ENCODE assay signal across 9 mouse cellular contexts in the genomic region with DNA sequence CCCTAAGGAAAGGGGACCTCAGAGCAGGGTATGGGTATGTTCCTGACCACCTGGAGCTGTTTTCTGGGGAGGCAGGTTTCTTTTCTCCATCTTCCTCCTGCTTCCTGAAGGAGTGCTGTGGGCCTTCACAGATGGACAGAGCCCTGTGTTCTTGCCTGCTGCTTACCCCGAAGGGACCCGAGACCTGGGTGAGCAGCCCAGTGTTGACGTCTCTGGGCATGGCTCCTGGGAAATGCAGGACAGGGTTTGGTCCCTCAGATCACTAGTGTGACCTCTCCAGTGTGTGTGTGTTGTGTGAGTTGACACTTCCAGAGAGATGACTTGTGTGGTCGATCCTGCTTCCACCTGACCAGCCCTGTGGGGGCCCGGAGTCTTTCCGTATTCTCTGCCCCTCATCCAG. TPM values are rescaled to one million over a fixed set of nuclear protein-coding genes. Genes with fewer than 3 reads are reported as not detected.
DNase-seq lines count a peak whose midpoint lies in the region; ATAC-seq lines count a peak whose summit lies in the region.
"Had no signal": no experiment of that assay in that cellular context is flagged by ENCODE, and none has a peak within 500 bp of the region (broad histone marks: within the 10 kb centered on the region; RNA-seq: fewer than 3 reads in every experiment).

No protein-coding gene starts in this region.

- WGBS in heart, embryonic 12.5 days, result 83% methylated on average over 6 of the region's 6 CpGs
- WGBS in hindbrain, embryonic 11.5 days, result 84% methylated on average over 6 of the region's 6 CpGs
- WGBS in midbrain, embryonic 12.5 days, result 86% methylated on average over 6 of the region's 6 CpGs

- H3K4me1 ChIP-seq in heart, embryonic 12.5 days (replicated peaks), result peaks cover 27% of the 10 kb centered on the region
- 0 out of 2 replicates have a peak, but pooled peaks cover 3% of the 10 kb centered on the region for H3K4me1 ChIP-seq in hindbrain, embryonic 11.5 days (replicated peaks; ENCODE audit: control insufficient read depth, insufficient read depth, low read length)
- peaks cover 27% of the 10 kb centered on the region for H3K4me1 ChIP-seq in midbrain, embryonic 12.5 days

- peak overlapping the region; percentile 100 for H3K4me2 ChIP-seq in heart, embryonic 12.5 days
- H3K4me2 ChIP-seq in hindbrain, embryonic 11.5 days (replicated peaks; ENCODE audit: low read depth, low read length), result peak overlapping the region; percentile 99
- H3K4me2 ChIP-seq in midbrain, embryonic 12.5 days (replicated peaks), result peak overlapping the region; percentile 99

- H3K27ac ChIP-seq in heart, embryonic 12.5 days (ENCODE audit: poor library complexity, severe bottlenecking), result no peak overlapping the region
- no peak overlapping the region for H3K27ac ChIP-seq in hindbrain, embryonic 11.5 days (ENCODE audit: low read depth, low read length)
- no peak overlapping the region for H3K27ac ChIP-seq in midbrain, embryonic 12.5 days (replicated peaks)

- no peak overlapping the region for H3K4me3 ChIP-seq in heart, embryonic 12.5 days
- no peak overlapping the region for H3K4me3 ChIP-seq in hindbrain, embryonic 11.5 days (ENCODE audit: low read depth, low read length)
- H3K4me3 ChIP-seq in midbrain, embryonic 12.5 days, result peak overlapping the region; percentile 87

- H3K36me3 ChIP-seq in heart, embryonic 12.5 days, result no peaks in the 10 kb centered on the region
- no peaks in the 10 kb centered on the region for H3K36me3 ChIP-seq in hindbrain, embryonic 11.5 days (ENCODE audit: control insufficient read depth, insufficient read depth, low read length)
- no peaks in the 10 kb centered on the region for H3K36me3 ChIP-seq in midbrain, embryonic 12.5 days

- DNase-seq in heart, postnatal 25 days (ENCODE audit: low spot score), result no peak
- peak; percentile 51 for DNase-seq in cerebellum, adult 9-11 months
- DNase-seq in hindbrain, embryonic 11.5 days (ENCODE audit: low spot score), result no peak
- no peak for DNase-seq in left cerebral cortex, postnatal 14 days (ENCODE audit: low spot score in 2 of 2)
- no peak for DNase-seq in thymus, postnatal 36 days
- DNase-seq in urinary bladder, postnatal 10 days (ENCODE audit: low spot score), result no peak
- DNase-seq: gastrocnemius, postnatal 25 days had no signal

- peaks cover 53% of the 10 kb centered on the region for H3K27me3 ChIP-seq in heart, embryonic 12.5 days (replicated peaks)
- H3K27me3 ChIP-seq in hindbrain, embryonic 11.5 days (ENCODE audit: control insufficient read depth, insufficient read depth, low read length), result peaks cover 19% of the 10 kb centered on the region
- peaks cover 68% of the 10 kb centered on the region for H3K27me3 ChIP-seq in midbrain, embryonic 12.5 days

- H3K9ac ChIP-seq in heart, embryonic 12.5 days, result no peak overlapping the region
- no peak overlapping the region for H3K9ac ChIP-seq in hindbrain, embryonic 11.5 days (ENCODE audit: low read depth, low read length)
- H3K9ac ChIP-seq in midbrain, embryonic 12.5 days (replicated peaks), result peak overlapping the region; percentile 79; the same call in 1 of the 2 replicates

- no peak for ATAC-seq in heart, embryonic 12.5 days (ENCODE audit: insufficient number of reproducible peaks, low FRiP score)
- no peak for ATAC-seq in hindbrain, embryonic 11.5 days (ENCODE audit: low FRiP score)
- ATAC-seq in midbrain, embryonic 12.5 days (ENCODE audit: low FRiP score, low read depth), result no peak

- intact Hi-C loops in heart, postnatal 25 days (cut with DNase I), result no loop called here
- intact Hi-C loops in left cerebral cortex, postnatal 14 days (cut with DNase I), result no loop called here

- no peaks in the 10 kb centered on the region for H3K9me3 ChIP-seq in heart, embryonic 12.5 days (replicated peaks)
- H3K9me3 ChIP-seq in hindbrain, embryonic 11.5 days (ENCODE audit: control insufficient read depth, low read length), result no peaks in the 10 kb centered on the region
- H3K9me3 ChIP-seq in midbrain, embryonic 12.5 days, result no peaks in the 10 kb centered on the region

RNA-seq across cellular contexts. Expression of a gene that starts 3.2 kb away (rescaled TPM):
- 7.0 and 7.3 TPM in 2 replicates for polyA plus RNA-seq in heart, embryonic 12.5 days (2016; fragmentation: Nextera tagmentation; extraction: Ambion mirVana)
- total RNA-seq in heart, postnatal 25 days (2021), result 1 to 10 TPM; 7.7 to 9.8 TPM
- polyA plus RNA-seq in hindbrain, embryonic 11.5 days (2014; fragmentation: Nextera tagmentation; extraction: Ambion mirVana), result 8.5 and 8.7 TPM in 2 replicates
- 15.0 and 16.8 TPM in 2 replicates for polyA plus RNA-seq in midbrain, embryonic 12.5 days (2016; fragmentation: Nextera tagmentation; extraction: Ambion mirVana)
- 100 to 1,000 TPM; 223 to 225 TPM for total RNA-seq in left cerebral cortex, postnatal 14 days (2021)

RNA-seq across cellular contexts. Expression of a gene that starts 37.0 kb away (rescaled TPM):
- polyA plus RNA-seq in heart, embryonic 12.5 days (2016; fragmentation: Nextera tagmentation; extraction: Ambion mirVana), result 3.0 and 4.2 TPM in 2 replicates
- 1 to 10 TPM; 5.6 to 6.9 TPM for total RNA-seq in heart, postnatal 25 days (2021)
- polyA plus RNA-seq in hindbrain, embryonic 11.5 days (2014; fragmentation: Nextera tagmentation; extraction: Ambion mirVana), result 4.7 and 6.2 TPM in 2 replicates
- polyA plus RNA-seq in midbrain, embryonic 12.5 days (2016; fragmentation: Nextera tagmentation; extraction: Ambion mirVana), result 4.7 and 6.7 TPM in 2 replicates
- total RNA-seq in left cerebral cortex, postnatal 14 days (2021), result 10 to 100 TPM in 1 of 2 experiments, 1 to 10 TPM in 1; 9.8 to 11.4 TPM

RNA-seq across cellular contexts. Expression of a gene that starts 44.8 kb away (rescaled TPM):
- polyA plus RNA-seq in heart, embryonic 12.5 days (2016; fragmentation: Nextera tagmentation; extraction: Ambion mirVana), result 4.7 and 6.4 TPM in 2 replicates
- total RNA-seq in heart, postnatal 25 days (2021), result 1 to 10 TPM; 6.4 to 6.7 TPM
- polyA plus RNA-seq in hindbrain, embryonic 11.5 days (2014; fragmentation: Nextera tagmentation; extraction: Ambion mirVana), result 4.3 and 7.0 TPM in 2 replicates
- 5.2 and 7.3 TPM in 2 replicates for polyA plus RNA-seq in midbrain, embryonic 12.5 days (2016; fragmentation: Nextera tagmentation; extraction: Ambion mirVana)
- under 1 TPM; 0.25 to 0.68 TPM for total RNA-seq in left cerebral cortex, postnatal 14 days (2021)

RNA-seq across cellular contexts. Expression of a gene that starts 48.8 kb away (rescaled TPM):
- polyA plus RNA-seq in heart, embryonic 12.5 days (2016; fragmentation: Nextera tagmentation; extraction: Ambion mirVana), result 180 and 184 TPM in 2 replicates
- 100 to 1,000 TPM; 206 to 215 TPM for total RNA-seq in heart, postnatal 25 days (2021)
- polyA plus RNA-seq in hindbrain, embryonic 11.5 days (2014; fragmentation: Nextera tagmentation; extraction: Ambion mirVana), result 50.8 and 76.5 TPM in 2 replicates
- polyA plus RNA-seq in midbrain, embryonic 12.5 days (2016; fragmentation: Nextera tagmentation; extraction: Ambion mirVana), result 74.7 and 80.0 TPM in 2 replicates
- total RNA-seq in left cerebral cortex, postnatal 14 days (2021), result 100 to 1,000 TPM; 137 to 144 TPM
